Mouse (Mus musculus): Measurements from ENCODE around the gene Tuft1.

Gene Tuft1

DNA sequence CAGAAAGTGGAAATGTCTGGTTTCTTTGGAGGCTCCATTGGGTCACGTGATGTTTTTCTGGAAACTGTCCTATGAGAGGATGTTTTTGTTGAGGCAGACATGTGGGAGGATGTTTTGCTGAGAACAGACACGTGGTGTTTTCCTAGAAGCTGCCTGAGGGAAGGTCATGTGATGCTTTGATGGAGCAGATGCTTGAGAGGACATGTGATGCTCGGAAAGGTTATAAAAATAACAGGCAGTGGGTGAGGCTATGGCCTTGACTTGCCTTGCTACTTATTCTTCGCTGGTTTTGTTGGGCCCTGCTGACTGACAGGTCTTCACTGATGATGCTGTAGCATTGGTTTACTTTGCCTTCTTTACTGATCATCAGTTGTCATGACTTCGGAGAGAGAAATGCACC is 67.6 kb downstream of the Tuft1 start:
- DNase-seq: no peak

DNA sequence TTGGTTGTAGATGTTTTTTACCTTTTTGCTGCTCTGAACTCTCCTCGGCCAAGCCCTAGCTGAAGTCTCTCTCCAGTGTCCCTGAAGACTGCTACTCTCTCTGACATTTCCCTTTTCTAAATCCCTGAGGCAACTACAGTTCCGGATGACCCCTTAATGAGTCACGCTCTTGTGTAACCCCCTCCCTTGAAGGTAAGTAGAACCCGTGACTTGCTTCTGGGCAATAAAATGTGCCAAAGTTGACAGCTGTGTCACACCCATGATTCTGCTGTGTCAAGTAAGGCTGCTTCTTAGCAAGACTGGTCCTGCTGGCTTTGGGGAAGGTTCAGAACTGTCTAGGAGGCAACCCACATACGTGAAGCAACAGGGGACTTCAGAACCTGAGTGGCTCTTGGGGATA is 70.7 kb downstream of the Tuft1 start:
- no peak for DNase-seq

DNA sequence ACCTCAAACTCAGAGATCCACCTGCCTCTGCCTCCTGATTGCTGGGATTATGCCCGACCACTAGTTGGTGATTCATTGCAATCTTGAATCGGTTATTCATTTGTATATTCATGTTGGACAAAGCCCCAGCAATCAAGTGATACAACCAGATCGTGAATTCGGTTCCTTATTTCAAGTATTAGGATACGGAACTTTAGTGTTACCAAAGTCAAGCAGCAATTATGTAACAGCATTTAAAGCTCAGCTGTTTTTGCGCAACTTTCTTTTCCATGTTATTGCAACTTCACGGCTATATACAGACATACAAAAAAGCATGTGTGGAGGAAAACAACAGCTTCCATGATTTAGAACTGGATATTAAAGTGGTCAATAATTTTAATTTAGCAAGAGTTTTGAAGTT is 75.7 kb downstream of the Tuft1 start:
- no peak for DNase-seq

DNA sequence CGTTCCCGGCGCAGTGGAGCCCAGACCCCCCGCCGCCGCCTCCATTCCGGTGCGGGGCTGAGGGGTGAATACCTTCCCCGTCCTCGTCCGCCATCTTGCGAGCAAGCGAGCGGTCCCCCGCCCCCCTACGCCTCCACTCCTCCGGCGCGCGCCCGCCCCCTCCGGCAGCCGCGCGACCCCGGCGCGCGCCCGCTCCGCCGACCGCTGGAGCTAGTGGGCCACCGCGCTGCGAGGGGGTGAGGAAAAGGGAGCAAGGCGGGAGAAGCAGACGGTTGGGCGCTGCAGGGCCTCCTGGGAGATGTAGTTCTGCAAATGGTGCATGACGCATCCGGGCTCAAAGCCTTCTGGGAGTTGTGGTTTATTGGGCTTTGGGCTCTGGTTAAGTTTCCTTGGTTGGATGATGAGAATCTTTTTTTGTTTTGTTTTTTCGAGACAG is 76.2 kb downstream of the Tuft1 start, which contains the start of gene Snx27:
TSS of gene Snx27 (minus strand) at position 261 of the 436 bp plus-strand sequence.
- peak; percentile 87 to 89 for DNase-seq

DNA sequence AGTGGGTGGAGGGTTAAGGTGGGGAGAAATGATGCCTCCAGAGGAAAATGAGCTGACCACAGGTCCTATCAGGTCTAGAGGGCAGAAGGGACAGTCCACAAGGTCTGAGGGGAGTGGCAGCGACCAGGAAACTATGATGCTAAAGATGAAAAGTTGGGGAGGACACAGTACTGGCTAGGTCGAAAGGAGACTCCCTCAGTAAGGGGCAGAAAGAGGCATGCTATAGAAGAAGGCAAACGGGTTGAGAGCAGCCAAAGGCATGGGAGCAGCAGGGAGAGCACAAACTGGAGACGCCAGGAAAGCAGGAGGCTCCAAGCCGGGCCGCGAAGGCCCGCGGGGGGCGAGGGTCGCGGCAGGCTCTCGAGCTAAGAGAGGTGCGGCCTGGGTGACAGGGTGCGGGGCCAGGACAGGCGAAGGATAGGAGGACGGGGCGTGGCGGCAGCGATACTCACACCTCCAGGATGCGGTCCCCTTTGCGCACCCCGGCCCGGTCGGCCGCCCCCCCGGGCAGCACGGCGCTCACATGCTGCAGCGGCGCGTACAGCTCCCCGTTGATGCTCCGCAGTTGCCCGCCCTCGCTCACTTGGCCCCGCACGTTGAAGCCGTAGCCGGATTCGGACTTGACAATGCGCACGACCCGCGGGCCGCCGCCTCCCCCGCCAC is 76.7 kb downstream of the Tuft1 start:
- no peak for DNase-seq

DNA sequence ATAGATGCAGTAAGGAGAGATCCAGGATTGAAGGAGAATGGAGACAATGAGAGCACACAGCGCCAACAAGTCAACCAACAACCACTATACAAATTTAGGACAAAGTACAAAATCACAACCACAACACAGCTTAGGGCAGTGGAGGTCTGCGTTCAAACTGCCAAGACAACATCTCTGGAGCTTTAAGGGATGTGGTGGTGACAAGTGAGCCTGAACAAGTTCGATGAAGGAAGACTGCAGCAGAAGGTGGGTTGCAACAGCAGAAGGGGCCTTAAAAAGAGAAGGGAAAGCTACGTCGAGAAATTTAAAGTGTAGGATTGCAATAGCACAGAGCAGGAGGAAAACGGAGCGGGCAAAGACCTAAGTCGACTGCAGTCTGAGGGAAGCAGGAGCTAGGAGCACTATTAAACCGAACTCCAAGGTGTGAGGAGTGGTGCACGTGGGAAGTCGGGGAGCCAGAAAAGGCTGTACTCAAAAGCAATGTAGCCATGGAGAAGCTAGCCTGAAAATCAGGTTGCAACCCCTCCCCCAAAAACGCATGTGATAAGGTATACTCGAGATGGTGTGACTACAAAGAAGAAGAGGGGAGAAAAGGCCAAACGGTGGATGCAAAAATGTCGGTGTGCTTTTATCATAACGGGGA is 77.4 kb downstream of the Tuft1 start:
- DNase-seq: peak in 1 of 2 experiments; percentile 30

DNA sequence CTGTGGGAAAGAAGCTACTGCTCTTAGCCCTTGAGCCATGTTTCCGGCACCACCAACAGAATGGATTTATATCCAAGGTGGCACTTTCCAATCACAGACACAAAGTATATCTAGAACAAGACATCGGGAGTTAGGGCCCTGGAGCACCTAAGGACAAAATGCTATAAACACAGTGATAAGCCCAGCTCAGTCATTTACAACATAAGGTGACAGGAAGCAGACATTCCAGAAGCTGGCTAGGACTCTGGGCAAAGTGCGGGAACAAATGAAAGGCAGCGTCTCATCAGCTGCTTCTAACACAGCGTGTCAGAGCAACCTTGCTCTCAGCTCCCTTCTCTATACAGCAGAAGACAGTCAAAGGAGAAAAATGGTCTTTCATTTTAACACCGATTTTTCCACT is 84.2 kb downstream of the Tuft1 start:
- DNase-seq: no peak

DNA sequence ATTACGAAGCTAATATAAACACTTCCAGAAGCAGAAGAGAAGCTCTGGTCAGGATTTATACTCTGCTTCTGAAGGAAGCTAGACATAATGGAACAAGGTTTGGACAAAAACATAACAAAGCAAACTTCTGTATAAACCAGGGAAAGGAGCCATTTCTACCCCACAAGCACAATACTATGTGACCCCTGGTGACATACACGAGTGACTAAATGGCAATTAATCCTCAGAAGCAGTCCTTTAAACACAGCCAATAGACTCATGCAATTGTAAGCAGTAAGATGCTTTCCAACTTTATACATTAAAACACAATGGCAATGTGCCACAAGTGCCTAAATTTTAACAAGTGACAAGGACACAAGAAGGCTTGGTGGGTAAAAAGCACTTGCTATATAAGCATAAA is 91.4 kb downstream of the Tuft1 start:
- DNase-seq: no peak

DNA sequence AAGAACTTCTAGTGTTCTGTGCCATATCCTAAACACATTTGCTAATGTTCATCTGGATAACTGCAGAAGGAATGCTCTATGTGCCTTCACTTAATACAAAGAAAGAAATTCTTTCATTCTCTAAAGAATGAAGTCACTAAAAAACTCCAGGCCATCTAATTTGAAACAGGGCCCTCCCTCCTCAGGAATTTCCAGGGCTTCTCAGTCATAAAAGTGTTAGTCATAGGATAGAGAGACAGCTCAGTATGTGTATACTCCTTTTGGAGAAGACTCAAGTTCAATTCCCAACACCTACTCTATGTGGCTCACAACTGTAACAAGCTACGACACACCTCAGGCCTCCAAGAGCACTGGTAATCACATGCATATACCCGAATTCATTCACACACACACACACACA is 93.1 kb downstream of the Tuft1 start:
- no peak for DNase-seq

DNA sequence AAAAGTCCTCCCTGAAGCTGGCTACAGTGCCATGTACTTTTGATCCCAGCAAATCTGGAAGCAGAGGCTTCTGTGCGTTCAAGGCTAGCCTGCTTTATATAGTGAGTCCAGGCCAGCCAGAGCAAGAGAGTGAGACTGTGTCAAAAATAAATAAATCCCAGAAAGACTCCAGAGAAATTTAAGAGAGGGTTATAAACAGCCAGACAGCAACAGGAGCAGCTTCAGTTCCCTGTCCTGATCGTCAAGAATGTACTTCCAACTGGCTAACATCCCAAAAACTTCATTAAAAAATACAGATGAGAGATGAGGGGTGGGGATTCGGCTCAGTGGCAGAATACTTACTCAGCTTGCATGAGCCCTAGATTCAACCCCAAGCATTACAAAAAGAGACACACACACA is 93.5 kb downstream of the Tuft1 start:
- no peak for DNase-seq

DNA sequence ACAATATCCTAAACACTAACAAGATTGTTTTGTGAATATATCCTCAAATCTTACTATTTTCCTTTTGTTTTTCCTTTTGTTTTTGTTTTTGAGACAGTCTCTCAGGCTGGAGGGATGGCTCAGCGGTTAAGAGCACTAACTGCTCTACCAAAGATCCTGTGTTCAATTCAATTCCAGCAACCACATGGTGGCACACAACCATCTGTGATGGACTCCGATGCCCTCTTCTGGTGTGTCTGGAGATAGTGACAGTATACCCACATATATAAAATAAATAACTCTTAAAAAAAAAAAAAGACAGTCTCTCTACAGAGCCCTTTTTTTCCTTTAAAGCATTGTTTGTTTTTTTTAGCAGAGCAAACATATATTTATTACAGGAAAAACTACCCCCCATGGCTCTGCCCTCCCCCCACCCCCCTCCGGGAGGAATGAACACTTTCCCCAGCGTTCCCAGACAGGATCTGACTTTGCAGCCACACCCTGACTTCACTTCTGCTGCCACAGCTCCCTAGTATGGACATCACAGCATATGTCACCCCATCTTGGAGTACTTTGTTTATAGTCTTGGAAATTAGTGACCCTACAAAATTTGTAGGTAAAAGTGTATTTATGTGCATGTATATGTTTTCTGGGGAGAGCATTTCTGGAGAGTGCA is 94.2 kb downstream of the Tuft1 start:
- DNase-seq: no peak

DNA sequence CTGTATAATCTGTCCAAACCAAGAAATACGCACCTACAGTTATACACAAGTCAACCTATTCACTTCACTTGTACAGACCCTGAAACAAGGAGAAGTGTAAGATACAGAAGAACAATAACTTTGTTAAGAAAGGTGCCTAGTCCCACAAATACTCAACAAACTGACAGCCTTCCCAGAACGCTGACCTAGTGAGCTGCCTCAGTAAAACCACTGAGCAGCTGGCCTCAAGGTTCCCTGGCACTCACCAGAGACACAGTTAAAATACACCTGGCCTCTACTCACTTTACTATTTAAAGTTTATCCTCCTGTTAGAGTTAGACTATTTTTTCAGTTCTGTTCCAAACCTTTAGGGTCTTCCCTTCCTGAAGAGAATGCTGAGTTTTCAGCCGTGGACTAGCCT is 95.5 kb downstream of the Tuft1 start:
- no peak for DNase-seq

Data from kidney, adult 8-10 months (tissue).